Mouse (Mus musculus): ENCODE measurements around the gene Olfr70.

Gene Olfr70

GRCm38 (mm10) chr4:43700707-43701106, at the start of gene Olfr70:
Gene Olfr70, minus strand, starts transcription at chr4:43700807.
- DNase-seq (ENCODE audit: low read depth, low spot score): no peak

DNA sequence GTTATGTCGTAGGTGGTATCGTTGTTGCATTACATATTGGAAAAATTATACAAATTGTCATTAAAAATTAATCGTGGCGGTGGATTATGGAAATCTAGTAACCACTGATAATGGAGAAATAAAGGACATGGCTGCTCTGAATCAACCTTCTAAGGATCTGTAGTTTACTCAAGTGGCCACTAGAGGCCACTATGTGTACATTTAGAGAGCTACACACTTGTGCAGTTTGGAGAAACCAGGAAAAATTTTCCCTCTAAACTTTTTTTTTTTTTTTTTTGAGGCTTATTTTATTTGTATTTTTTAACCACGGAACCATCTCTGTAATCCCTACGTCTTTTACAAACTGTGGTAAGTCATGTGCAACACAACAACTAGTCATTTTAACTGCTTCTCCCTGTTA, 44.6 kb upstream of the Olfr70 start:
- peak; percentile 22 for DNase-seq (ENCODE audit: low read depth, low spot score)

DNA sequence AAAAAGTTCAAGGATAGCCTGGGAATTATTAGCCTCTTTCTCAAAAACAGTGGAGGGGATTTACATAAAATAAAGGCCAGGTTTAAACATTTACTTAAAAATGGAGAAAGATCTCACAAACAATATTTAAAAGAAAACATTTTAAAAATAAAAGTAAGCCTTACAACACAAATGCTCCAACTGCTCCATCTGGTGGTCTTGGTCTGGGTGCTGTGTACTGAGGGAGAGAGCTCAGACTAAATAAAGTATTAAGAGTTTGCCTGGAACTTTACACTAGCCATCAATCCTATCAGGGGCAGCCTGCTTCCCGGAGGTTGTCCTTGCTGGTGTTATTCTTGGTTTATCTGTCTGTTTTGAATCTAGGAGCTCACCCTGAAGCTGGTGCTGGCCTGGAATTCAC, 42.5 kb upstream of the Olfr70 start:
- DNase-seq (ENCODE audit: low read depth, low spot score): no peak

DNA sequence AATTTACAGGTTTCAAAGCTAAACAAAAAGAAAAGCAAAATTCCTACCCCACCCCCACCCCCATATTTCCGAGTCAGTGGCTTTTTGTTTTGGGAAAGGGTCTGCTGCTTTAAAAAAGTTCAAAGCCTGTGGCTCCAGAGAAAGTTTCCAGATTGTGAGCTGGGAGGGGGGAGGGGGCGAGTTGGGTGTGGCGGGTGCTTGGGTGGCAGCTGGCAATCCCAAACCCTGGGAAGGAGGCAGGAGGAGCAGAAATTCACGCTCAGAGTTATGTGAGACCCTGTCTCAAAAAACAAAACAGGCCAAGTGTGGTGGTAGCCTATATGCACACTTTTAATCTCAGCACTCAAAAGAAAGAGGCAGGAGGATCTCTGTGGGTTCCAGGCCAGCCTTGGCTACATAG, 42.0 kb upstream of the Olfr70 start:
- DNase-seq (ENCODE audit: low read depth, low spot score): no peak

DNA sequence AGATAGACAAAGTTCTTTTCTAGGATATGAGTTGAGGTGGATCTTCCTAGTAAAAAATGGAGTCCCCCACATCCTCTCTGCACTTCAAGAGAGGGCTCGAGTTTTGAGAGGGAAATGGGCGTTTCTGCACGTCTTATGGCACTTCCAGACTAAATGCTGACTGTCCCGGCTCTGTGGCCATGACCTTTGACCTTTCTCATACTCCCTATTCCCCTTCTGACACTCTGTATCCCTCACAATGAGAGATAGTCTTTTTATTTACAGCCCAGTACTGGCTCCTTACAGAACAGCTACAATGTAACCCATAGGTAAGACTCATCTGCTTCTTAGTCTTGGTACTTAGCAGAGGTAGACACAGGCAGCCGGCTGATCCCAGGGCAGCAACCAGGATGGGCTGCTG, 40.9 kb upstream of the Olfr70 start:
- no peak for DNase-seq (ENCODE audit: low read depth, low spot score)

DNA sequence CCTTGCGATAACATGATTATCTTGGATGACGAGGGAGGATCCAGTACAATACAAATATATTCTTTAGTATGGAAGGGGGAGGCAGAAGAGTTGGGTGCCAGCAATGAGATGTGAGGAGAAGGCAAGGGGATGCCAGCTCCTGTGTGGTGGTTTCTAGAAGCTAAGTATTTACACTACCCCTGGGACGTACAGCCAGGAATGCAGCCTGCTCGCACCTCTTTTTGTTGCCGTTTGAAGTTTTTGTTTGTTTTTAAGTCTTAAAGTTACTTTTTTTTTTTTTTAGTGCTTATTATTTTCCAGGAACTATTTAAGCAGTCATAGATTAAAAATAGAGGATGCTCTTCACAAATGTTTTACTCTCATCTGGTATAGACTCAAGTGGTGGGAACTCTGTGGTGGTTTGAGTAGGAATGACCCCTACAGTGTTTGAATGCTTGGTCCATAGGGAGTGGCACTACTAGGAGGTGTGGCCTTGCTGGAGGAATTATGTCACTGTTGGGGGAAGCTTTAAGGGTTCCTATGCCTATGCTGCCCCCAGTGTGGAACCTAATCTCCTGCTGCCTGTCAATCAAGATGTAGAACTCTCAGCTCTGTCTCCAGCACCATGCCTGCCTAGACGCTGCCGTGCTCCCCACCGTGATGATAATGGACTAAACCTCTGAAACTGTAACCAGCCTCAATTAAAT, 38.5 kb upstream of the Olfr70 start:
- no peak for DNase-seq (ENCODE audit: low read depth, low spot score)

- DNase-seq (ENCODE audit: low read depth, low spot score): no peak
Measured at GRCm38 (mm10) chr4:43737144-43737543, 36.5 kb upstream of the Olfr70 start.

DNA sequence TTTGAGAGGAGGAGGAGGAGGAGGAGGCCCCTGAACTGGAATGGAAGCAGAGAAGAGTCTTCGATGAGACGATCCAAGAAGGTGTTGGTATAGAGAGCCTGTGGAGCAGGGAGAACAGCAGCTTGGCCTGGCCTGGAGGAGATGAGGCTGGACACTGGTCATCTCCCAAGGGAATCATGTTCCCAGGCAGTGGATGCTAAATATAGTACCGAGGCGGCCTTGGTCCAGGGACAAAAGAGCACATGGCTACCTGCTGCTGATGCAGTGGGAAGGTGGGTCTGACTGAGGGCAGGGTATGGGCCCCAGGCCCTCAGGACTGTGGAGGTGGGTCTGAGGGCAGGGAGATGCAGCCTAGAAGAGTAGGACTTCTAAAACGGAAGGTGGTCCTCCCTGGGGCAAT, 32.6 kb upstream of the Olfr70 start:
- no peak for DNase-seq (ENCODE audit: low read depth, low spot score)

- DNase-seq (ENCODE audit: low read depth, low spot score): no peak
Measured at GRCm38 (mm10) chr4:43732171-43732570, 31.6 kb upstream of the Olfr70 start.

DNA sequence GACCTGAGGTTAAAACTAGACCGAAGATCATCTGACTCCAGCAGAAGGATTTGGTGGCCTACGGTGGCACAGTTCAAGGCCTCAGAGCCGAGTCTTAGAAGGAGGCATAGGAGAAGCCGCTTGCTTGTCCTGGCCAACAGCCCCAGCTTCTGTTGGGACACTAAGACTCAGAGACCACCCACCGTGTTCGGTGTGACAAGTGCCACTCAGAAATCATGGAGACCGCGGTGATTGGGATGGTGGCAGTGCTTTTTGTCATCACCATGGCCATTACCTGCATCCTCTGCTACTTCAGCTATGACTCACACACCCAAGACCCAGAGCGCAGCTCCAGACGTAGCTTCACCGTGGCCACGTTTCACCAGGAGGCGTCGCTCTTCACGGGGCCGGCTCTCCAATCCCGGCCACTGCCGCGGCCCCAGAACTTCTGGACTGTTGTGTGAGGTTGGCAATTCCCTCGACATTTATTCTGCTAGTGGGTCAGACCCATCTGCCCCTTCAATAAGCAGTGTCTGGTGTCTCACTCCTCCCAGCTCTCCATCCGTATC, 30.2 kb upstream of the Olfr70 start:
- peak; percentile 24 for DNase-seq (ENCODE audit: low read depth, low spot score)

DNA sequence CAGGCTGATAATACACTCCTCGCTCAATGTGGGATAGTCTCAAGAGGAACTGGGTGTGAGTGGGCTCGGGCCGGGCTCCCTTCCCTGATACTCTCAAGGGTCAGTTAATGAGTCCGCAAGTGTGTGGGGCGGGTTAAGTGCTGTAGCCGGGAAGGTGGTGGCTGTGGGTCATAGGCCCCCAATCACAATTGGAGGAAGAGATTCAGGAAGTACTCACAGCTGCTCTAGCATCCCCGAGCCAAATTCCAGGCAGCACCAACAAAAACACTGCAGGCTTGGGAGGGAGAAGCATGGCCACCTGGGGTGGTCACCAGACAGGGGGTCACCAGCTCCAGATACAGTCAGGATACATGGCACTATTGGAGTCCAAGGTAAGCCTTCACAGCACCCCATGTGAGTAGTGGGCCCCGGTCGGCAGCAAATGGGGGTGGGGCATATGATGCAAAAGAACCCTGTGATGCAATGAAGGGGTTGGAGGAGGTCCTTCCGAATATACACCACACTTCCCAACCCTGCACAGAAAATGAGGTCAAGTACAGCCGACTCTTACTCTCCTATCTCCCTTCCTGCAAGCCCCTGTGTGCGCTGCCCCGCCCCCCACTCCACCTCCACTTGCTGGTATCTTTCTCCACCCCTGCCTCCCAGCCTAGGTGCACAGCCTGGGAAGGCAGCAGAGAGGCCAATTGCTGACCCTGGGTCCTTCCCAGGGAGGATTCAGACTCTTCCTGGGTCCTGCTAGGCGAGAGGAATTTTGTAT, 29.4 kb upstream of the Olfr70 start, which contains the start of gene Spaar:
Gene Spaar, plus strand, starts transcription at position 241 of the 757 bp plus-strand sequence.
- no peak for DNase-seq (ENCODE audit: low read depth, low spot score)

GRCm38 (mm10) chr4:43729126-43729525, 28.5 kb upstream of the Olfr70 start:
- no peak for DNase-seq (ENCODE audit: low read depth, low spot score)

- no peak for DNase-seq (ENCODE audit: low read depth, low spot score)
Measured at GRCm38 (mm10) chr4:43728576-43728954, 28.0 kb upstream of the Olfr70 start.

- DNase-seq (ENCODE audit: low read depth, low spot score): no peak
Measured at GRCm38 (mm10) chr4:43727718-43728575, 27.3 kb upstream of the Olfr70 start.

GRCm38 (mm10) chr4:43726995-43727394, 26.4 kb upstream of the Olfr70 start, which contains the start of gene Hrct1:
Gene Hrct1, plus strand, starts transcription at chr4:43727188.
- DNase-seq (ENCODE audit: low read depth, low spot score): no peak

DNA sequence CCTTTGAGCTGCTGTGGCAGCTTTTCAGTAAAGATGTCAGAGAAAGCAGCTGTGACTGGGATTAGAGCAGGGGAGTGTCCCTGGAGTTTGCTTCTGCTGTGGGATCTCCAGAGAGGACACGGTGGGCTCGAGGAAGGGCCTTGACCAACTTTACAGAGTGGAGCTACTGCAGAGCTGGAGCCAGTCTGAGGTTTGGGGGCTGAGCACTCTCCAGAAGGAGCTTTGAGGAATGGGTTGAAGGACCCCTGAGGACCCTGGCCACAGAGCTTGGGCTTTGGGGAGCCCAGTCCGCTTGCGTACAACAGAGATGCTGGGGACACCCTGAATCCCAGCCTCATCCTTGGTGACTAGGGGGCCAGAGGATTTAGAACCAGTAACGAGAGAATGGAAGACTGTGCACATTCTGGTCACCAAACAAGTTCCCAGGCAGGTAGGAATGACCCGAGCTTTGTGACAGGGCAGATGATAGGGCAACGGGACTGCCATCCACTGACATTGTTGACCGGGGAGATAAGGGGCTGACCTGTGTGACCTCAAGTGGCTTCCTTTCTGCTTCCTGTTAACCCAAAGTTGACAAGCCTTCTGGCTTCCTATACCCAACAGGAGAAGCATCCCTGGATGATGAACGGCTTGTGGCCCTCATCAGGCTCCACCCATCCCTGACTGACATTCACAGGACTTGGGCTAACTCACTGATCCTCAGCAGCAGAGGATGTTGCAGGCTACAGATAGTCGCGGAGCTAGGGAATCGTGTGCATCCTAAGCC, 25.8 kb upstream of the Olfr70 start:
- no peak for DNase-seq (ENCODE audit: low read depth, low spot score)

DNA sequence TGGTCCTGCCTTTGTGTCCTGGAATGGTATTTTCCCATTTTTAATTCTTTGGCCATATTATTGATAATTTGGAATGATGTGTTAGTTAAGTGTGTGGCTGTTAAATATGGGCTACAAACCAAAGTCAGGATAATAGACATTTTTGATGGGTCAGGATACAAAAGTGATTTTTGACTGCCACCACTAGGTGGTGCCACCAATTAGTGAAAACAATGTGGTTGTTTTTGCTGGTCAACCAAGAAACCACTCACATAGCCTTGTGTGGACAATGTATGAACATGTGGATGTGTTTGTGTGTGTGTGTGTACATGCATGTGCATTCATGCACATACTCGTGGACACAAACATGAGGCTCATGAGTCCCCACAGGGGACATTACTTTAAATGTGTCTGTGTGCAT, 24.2 kb upstream of the Olfr70 start:
- DNase-seq (ENCODE audit: low read depth, low spot score): peak; percentile 44

DNA sequence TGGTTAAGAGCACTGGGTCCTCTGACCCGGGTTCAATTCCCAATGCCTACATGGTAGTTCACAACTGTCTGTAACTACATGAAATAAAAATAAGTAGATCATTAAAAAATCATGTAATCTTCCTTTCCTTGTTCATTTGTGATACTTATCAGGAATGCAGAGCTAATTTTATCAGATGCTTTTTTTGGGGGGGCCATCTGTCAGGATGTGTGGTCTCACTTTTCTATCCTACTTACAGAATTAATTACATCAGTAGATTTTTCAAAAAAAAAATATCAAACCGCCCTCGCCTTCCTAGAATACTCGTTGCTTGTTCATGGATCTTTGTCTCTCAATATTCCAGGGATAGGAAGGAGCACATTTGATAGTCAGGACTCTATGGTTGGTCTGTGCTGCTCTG, 21.6 kb upstream of the Olfr70 start:
- no peak for DNase-seq (ENCODE audit: low read depth, low spot score)

DNA sequence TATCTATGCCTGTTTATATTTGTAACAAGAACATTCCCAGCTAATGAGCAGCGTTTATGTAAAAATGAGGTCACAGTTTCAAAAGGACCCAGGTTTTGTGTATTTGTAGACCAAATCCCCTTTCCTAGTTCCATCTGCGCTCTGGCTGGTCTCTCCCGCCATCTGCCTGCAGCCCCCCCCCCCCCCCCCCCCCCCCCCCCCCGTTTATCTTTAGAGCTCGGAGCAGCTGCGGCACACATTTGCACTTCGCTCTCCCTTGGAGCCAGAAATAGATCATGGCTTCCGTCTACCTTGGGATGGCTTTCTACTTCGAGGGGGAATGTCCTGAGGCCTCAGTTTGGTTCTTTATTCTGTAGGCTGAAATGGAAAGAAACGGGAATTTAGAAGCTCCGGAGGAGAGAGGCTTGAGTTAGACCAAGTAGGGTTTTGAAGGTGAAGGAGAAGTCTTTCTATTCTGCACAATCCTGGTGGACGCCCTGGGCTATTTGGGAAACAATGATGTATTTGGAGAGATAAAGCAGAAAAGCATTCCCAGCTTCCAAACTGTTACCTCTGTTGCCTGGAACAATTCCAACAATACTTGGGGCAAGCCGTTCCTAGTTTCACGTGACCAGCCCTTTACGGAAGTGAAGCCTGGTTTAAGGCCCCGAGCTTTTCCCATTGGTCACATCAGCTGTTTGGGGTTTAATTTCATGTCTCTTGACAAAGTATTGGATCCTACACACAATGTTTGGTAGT, 20.1 kb upstream of the Olfr70 start:
- DNase-seq (ENCODE audit: low read depth, low spot score): no peak

- no peak for DNase-seq (ENCODE audit: low read depth, low spot score)
Measured at GRCm38 (mm10) chr4:43713652-43714219, 13.1 kb upstream of the Olfr70 start.
